Mouse (Mus musculus): Measurements from ENCODE around the gene Smarcd3. TPM values are rescaled to one million over a fixed set of nuclear protein-coding genes. Genes with fewer than 3 reads are reported as not detected.

Gene Smarcd3
- polyA plus RNA-seq, 1 experiment from 2014 or later, result 25.0 TPM

- no peak for ATAC-seq (ENCODE audit: low FRiP score, low TSS enrichment)
- H3K9me3 ChIP-seq (ENCODE audit: low read length), result no peaks in the 10 kb centered on the region
- peaks cover 31% of the 10 kb centered on the region for H3K4me1 ChIP-seq (ENCODE audit: insufficient read depth, low read length)
- H3K4me2 ChIP-seq (replicated peaks; ENCODE audit: low read depth, low read length), result no peak overlapping the region
- WGBS, result 81% methylated on average over 10 of the region's 10 CpGs
- H3K27ac ChIP-seq (ENCODE audit: low read length), result no peak overlapping the region
- H3K27me3 ChIP-seq (ENCODE audit: insufficient read depth, low read length), result no peaks in the 10 kb centered on the region
- H3K4me3 ChIP-seq (ENCODE audit: low read length), result no peak overlapping the region
- peaks cover 48% of the 10 kb centered on the region for H3K36me3 ChIP-seq (ENCODE audit: insufficient read depth, low read length)
- no peak overlapping the region for H3K9ac ChIP-seq (replicated peaks; ENCODE audit: low read length)
Measured at GRCm38 (mm10) chr5:24593230-24593629, 31.0 kb downstream of the Smarcd3 start.

GRCm38 (mm10) chr5:24592471-24593160, 31.6 kb downstream of the Smarcd3 start:
- H3K9me3 ChIP-seq (ENCODE audit: low read length), result no peaks in the 10 kb centered on the region
- peaks cover 50% of the 10 kb centered on the region for H3K36me3 ChIP-seq (ENCODE audit: insufficient read depth, low read length)
- H3K27me3 ChIP-seq (ENCODE audit: insufficient read depth, low read length), result no peaks in the 10 kb centered on the region
- 0 out of 2 replicates have a peak overlapping the region, but pooled peaks have one; percentile 13 for H3K4me3 ChIP-seq (ENCODE audit: low read length)
- 0 out of 2 replicates have a peak overlapping the region, but pooled peaks have one; percentile 29 for H3K9ac ChIP-seq (replicated peaks; ENCODE audit: low read length)
- H3K4me2 ChIP-seq (replicated peaks; ENCODE audit: low read depth, low read length), result peak overlapping the region; percentile 37
- ATAC-seq (ENCODE audit: low FRiP score, low TSS enrichment), result peak; percentile 39; the same call in 1 of the 2 replicates
- H3K27ac ChIP-seq (ENCODE audit: low read length), result no peak overlapping the region
- 63% methylated on average over 21 of the region's 21 CpGs for WGBS
- H3K4me1 ChIP-seq (ENCODE audit: insufficient read depth, low read length), result peaks cover 31% of the 10 kb centered on the region

GRCm38 (mm10) chr5:24591796-24592470, 32.3 kb downstream of the Smarcd3 start:
- H3K4me2 ChIP-seq (replicated peaks; ENCODE audit: low read depth, low read length), result peak overlapping the region; percentile 37

GRCm38 (mm10) chr5:24591268-24591721, 32.9 kb downstream of the Smarcd3 start:
- ATAC-seq (ENCODE audit: low FRiP score, low TSS enrichment), result no peak
- Histone ChIP-seq H3K4me2 (replicated peaks; ENCODE audit: low read depth, low read length) (peak overlapping the region; percentile 37), H3K9me3 (ENCODE audit: low read length) (no peaks in the 10 kb centered on the region), H3K4me3 (ENCODE audit: low read length) (peak overlapping the region; percentile 13), H3K4me1 (ENCODE audit: insufficient read depth, low read length) (peaks cover 24% of the 10 kb centered on the region), H3K9ac (replicated peaks; ENCODE audit: low read length) (peak overlapping the region; percentile 53), H3K27me3 (ENCODE audit: insufficient read depth, low read length) (no peaks in the 10 kb centered on the region), H3K27ac (ENCODE audit: low read length) (peak overlapping the region; percentile 44; the same call in 1 of the 2 replicates), H3K36me3 (ENCODE audit: insufficient read depth, low read length) (peaks cover 50% of the 10 kb centered on the region)
- WGBS, result 24% methylated on average over 23 of the region's 23 CpGs

More at GRCm38 (mm10) chr5:24591796-24592470, 32.3 kb downstream of the Smarcd3 start:
- ATAC-seq (ENCODE audit: low FRiP score, low TSS enrichment), result no peak
- H3K27ac ChIP-seq (ENCODE audit: low read length), result peak overlapping the region; percentile 44; the same call in 1 of the 2 replicates
- H3K4me1 ChIP-seq (ENCODE audit: insufficient read depth, low read length), result peaks cover 30% of the 10 kb centered on the region
- H3K9ac ChIP-seq (replicated peaks; ENCODE audit: low read length), result peak overlapping the region; percentile 53
- H3K27me3 ChIP-seq (ENCODE audit: insufficient read depth, low read length), result no peaks in the 10 kb centered on the region
- H3K36me3 ChIP-seq (ENCODE audit: insufficient read depth, low read length), result peaks cover 50% of the 10 kb centered on the region
- no peaks in the 10 kb centered on the region for H3K9me3 ChIP-seq (ENCODE audit: low read length)
- 45% methylated on average over 24 of the region's 24 CpGs for WGBS
- H3K4me3 ChIP-seq (ENCODE audit: low read length), result peak overlapping the region; percentile 13

GRCm38 (mm10) chr5:24589511-24590500, 34.4 kb downstream of the Smarcd3 start:
- H3K36me3 ChIP-seq (ENCODE audit: insufficient read depth, low read length), result peaks cover 40% of the 10 kb centered on the region
- no peaks in the 10 kb centered on the region for H3K27me3 ChIP-seq (ENCODE audit: insufficient read depth, low read length)
- H3K9ac ChIP-seq (replicated peaks; ENCODE audit: low read length), result no peak overlapping the region
- H3K4me3 ChIP-seq (ENCODE audit: low read length), result no peak overlapping the region
- no peaks in the 10 kb centered on the region for H3K9me3 ChIP-seq (ENCODE audit: low read length)
- no peak overlapping the region for H3K27ac ChIP-seq (ENCODE audit: low read length)
- no peak for ATAC-seq (ENCODE audit: low FRiP score, low TSS enrichment)
- 86% methylated on average over 20 of the region's 20 CpGs for WGBS
- H3K4me1 ChIP-seq (ENCODE audit: insufficient read depth, low read length), result peaks cover 22% of the 10 kb centered on the region
- no peak overlapping the region for H3K4me2 ChIP-seq (replicated peaks; ENCODE audit: low read depth, low read length)

GRCm38 (mm10) chr5:24587200-24587577, 37.0 kb downstream of the Smarcd3 start:
- H3K9me3 ChIP-seq (ENCODE audit: low read length), result no peaks in the 10 kb centered on the region
- peaks cover 22% of the 10 kb centered on the region for H3K4me1 ChIP-seq (ENCODE audit: insufficient read depth, low read length)
- H3K9ac ChIP-seq (replicated peaks; ENCODE audit: low read length), result peak overlapping the region; percentile 72
- H3K4me2 ChIP-seq (replicated peaks; ENCODE audit: low read depth, low read length), result peak overlapping the region; percentile 81
- ATAC-seq (ENCODE audit: low FRiP score, low TSS enrichment), result no peak
- WGBS, result 14% methylated on average over 4 of the region's 4 CpGs
- H3K27me3 ChIP-seq (ENCODE audit: insufficient read depth, low read length), result no peaks in the 10 kb centered on the region
- peak overlapping the region; percentile 74 for H3K4me3 ChIP-seq (ENCODE audit: low read length)
- H3K27ac ChIP-seq (ENCODE audit: low read length), result no peak overlapping the region; the same call in 1 of the 2 replicates
- H3K36me3 ChIP-seq (ENCODE audit: insufficient read depth, low read length), result peaks cover 18% of the 10 kb centered on the region; the same call in 1 of the 2 replicates

GRCm38 (mm10) chr5:24586547-24587199, 37.5 kb downstream of the Smarcd3 start, which contains the start of gene Chpf2:
Gene Chpf2 (plus strand): TSS chr5:24586741.
- H3K4me2 ChIP-seq (replicated peaks; ENCODE audit: low read depth, low read length), result peak within 1 kb of the TSS; percentile 81
- peak; percentile 90 for ATAC-seq (ENCODE audit: low FRiP score, low TSS enrichment)
- H3K9ac ChIP-seq (replicated peaks; ENCODE audit: low read length), result peak within 1 kb of the TSS; percentile 72

GRCm38 (mm10) chr5:24586106-24586505, 38.1 kb downstream of the Smarcd3 start:
- Histone ChIP-seq H3K9me3 (ENCODE audit: low read length) (no peaks in the 10 kb centered on the region), H3K9ac (replicated peaks; ENCODE audit: low read length) (peak overlapping the region; percentile 72), H3K36me3 (ENCODE audit: insufficient read depth, low read length) (peaks cover 11% of the 10 kb centered on the region; the same call in 1 of the 2 replicates), H3K4me2 (replicated peaks; ENCODE audit: low read depth, low read length) (peak overlapping the region; percentile 81), H3K27me3 (ENCODE audit: insufficient read depth, low read length) (no peaks in the 10 kb centered on the region), H3K4me3 (ENCODE audit: low read length) (peak overlapping the region; percentile 74), H3K27ac (ENCODE audit: low read length) (no peak overlapping the region), H3K4me1 (ENCODE audit: insufficient read depth, low read length) (peaks cover 11% of the 10 kb centered on the region)
- WGBS, result 8% methylated on average over 8 of the region's 8 CpGs
- no peak for ATAC-seq (ENCODE audit: low FRiP score, low TSS enrichment)

More at GRCm38 (mm10) chr5:24586547-24587199, 37.5 kb downstream of the Smarcd3 start, which contains the start of gene Chpf2:
- H3K4me1 ChIP-seq (ENCODE audit: insufficient read depth, low read length), result peaks cover 16% of the 10 kb centered on the region
- peak within 1 kb of the TSS; percentile 74 for H3K4me3 ChIP-seq (ENCODE audit: low read length)
- H3K9me3 ChIP-seq (ENCODE audit: low read length), result no peaks in the 10 kb centered on the region
- under 1% methylated on average over 43 of the region's 43 CpGs for WGBS
- peaks cover 13% of the 10 kb centered on the region; the same call in 1 of the 2 replicates for H3K36me3 ChIP-seq (ENCODE audit: insufficient read depth, low read length)
- peak within 1 kb of the TSS; percentile 35; the same call in 1 of the 2 replicates for H3K27ac ChIP-seq (ENCODE audit: low read length)
- H3K27me3 ChIP-seq (ENCODE audit: insufficient read depth, low read length), result no peaks in the 10 kb centered on the region

Measured in kidney, embryonic 16.5 days (tissue).